Mouse (Mus musculus): ENCODE results near the gene Pde8b. TPM values are rescaled to one million over a fixed set of nuclear protein-coding genes. Genes with fewer than 3 reads are reported as not detected.

Pde8b gene
- polyA plus RNA-seq, 1 experiment, result 0.06 TPM

GRCm38 (mm10) chr13:95191951-95192350, 58.2 kb downstream of the Pde8b start:
- Histone ChIP-seq H3K9me3 (peaks cover 4% of the 10 kb centered on the region; the same call in 1 of the 2 replicates), H3K4me1 (no peaks in the 10 kb centered on the region), H3K36me3 (replicated peaks; ENCODE audit: low read length) (no peaks in the 10 kb centered on the region), H3K4me3 (replicated peaks) (no peak overlapping the region), H3K27me3 (replicated peaks) (peaks cover 13% of the 10 kb centered on the region)
- TF ChIP-seq FLI1 (IDR thresholded peaks at IDR 0.05; ENCODE audit: low read length) (no peak), GATA1 (IDR thresholded peaks at IDR 0.05; ENCODE audit: borderline replicate concordance, low read length) (no peak)

- TF ChIP-seq FLI1 (IDR thresholded peaks at IDR 0.05; ENCODE audit: low read length) (no peak), GATA1 (IDR thresholded peaks at IDR 0.05; ENCODE audit: borderline replicate concordance, low read length) (no peak)
- peaks cover 7% of the 10 kb centered on the region for H3K27me3 ChIP-seq (replicated peaks)
- no peaks in the 10 kb centered on the region for H3K4me1 ChIP-seq
- H3K36me3 ChIP-seq (replicated peaks; ENCODE audit: low read length), result no peaks in the 10 kb centered on the region
- H3K4me3 ChIP-seq (replicated peaks), result no peak overlapping the region
- peaks cover 4% of the 10 kb centered on the region; the same call in 1 of the 2 replicates for H3K9me3 ChIP-seq
Measured at GRCm38 (mm10) chr13:95189111-95189510, 61.0 kb downstream of the Pde8b start.

- no peak for TF ChIP-seq GATA1 (IDR thresholded peaks at IDR 0.05; ENCODE audit: borderline replicate concordance, low read length)
- TF ChIP-seq FLI1 (IDR thresholded peaks at IDR 0.05; ENCODE audit: low read length), result no peak
- Histone ChIP-seq H3K9me3 (peaks cover 4% of the 10 kb centered on the region; the same call in 1 of the 2 replicates), H3K4me1 (no peaks in the 10 kb centered on the region), H3K36me3 (replicated peaks; ENCODE audit: low read length) (no peaks in the 10 kb centered on the region), H3K4me3 (replicated peaks) (no peak overlapping the region), H3K27me3 (replicated peaks) (peaks cover 5% of the 10 kb centered on the region)
Measured at GRCm38 (mm10) chr13:95187153-95187665, 62.9 kb downstream of the Pde8b start.

GRCm38 (mm10) chr13:95186741-95187035, 63.4 kb downstream of the Pde8b start:
- peaks cover 5% of the 10 kb centered on the region for H3K27me3 ChIP-seq (replicated peaks)

GRCm38 (mm10) chr13:95185891-95186740, 64.0 kb downstream of the Pde8b start:
- TF ChIP-seq FLI1 (IDR thresholded peaks at IDR 0.05; ENCODE audit: low read length) (no peak), GATA1 (IDR thresholded peaks at IDR 0.05; ENCODE audit: borderline replicate concordance, low read length) (no peak)
- peaks cover 5% of the 10 kb centered on the region for H3K27me3 ChIP-seq (replicated peaks)
- peaks cover 4% of the 10 kb centered on the region; the same call in 1 of the 2 replicates for H3K9me3 ChIP-seq
- no peaks in the 10 kb centered on the region for H3K36me3 ChIP-seq (replicated peaks; ENCODE audit: low read length)
- no peaks in the 10 kb centered on the region for H3K4me1 ChIP-seq
- no peak overlapping the region for H3K4me3 ChIP-seq (replicated peaks)

More at GRCm38 (mm10) chr13:95186741-95187035, 63.4 kb downstream of the Pde8b start:
- TF ChIP-seq FLI1 (IDR thresholded peaks at IDR 0.05; ENCODE audit: low read length) (no peak), GATA1 (IDR thresholded peaks at IDR 0.05; ENCODE audit: borderline replicate concordance, low read length) (no peak)
- Histone ChIP-seq H3K4me1 (no peaks in the 10 kb centered on the region), H3K9me3 (peaks cover 4% of the 10 kb centered on the region; the same call in 1 of the 2 replicates), H3K36me3 (replicated peaks; ENCODE audit: low read length) (no peaks in the 10 kb centered on the region), H3K4me3 (replicated peaks) (no peak overlapping the region)

GRCm38 (mm10) chr13:95183686-95184085, 66.5 kb downstream of the Pde8b start:
- H3K4me3 ChIP-seq (replicated peaks), result no peak overlapping the region
- TF ChIP-seq GATA1 (IDR thresholded peaks at IDR 0.05; ENCODE audit: borderline replicate concordance, low read length), result no peak
- no peak for TF ChIP-seq FLI1 (IDR thresholded peaks at IDR 0.05; ENCODE audit: low read length)
- H3K9me3 ChIP-seq, result peaks cover 4% of the 10 kb centered on the region; the same call in 1 of the 2 replicates
- peaks cover 5% of the 10 kb centered on the region for H3K27me3 ChIP-seq (replicated peaks)
- H3K4me1 ChIP-seq, result no peaks in the 10 kb centered on the region
- no peaks in the 10 kb centered on the region for H3K36me3 ChIP-seq (replicated peaks; ENCODE audit: low read length)

- H3K9me3 ChIP-seq, result no peaks in the 10 kb centered on the region
- TF ChIP-seq FLI1 (IDR thresholded peaks at IDR 0.05; ENCODE audit: low read length) (no peak), GATA1 (IDR thresholded peaks at IDR 0.05; ENCODE audit: borderline replicate concordance, low read length) (no peak)
- peaks cover 5% of the 10 kb centered on the region for H3K27me3 ChIP-seq (replicated peaks)
- H3K36me3 ChIP-seq (replicated peaks; ENCODE audit: low read length), result no peaks in the 10 kb centered on the region
- no peak overlapping the region for H3K4me3 ChIP-seq (replicated peaks)
- no peaks in the 10 kb centered on the region for H3K4me1 ChIP-seq
Measured at GRCm38 (mm10) chr13:95180208-95180607, 69.9 kb downstream of the Pde8b start.

- Histone ChIP-seq H3K4me1 (no peaks in the 10 kb centered on the region), H3K36me3 (replicated peaks; ENCODE audit: low read length) (no peaks in the 10 kb centered on the region), H3K27me3 (replicated peaks) (peaks cover 5% of the 10 kb centered on the region), H3K4me3 (replicated peaks) (no peak overlapping the region), H3K9me3 (no peaks in the 10 kb centered on the region)
- TF ChIP-seq GATA1 (IDR thresholded peaks at IDR 0.05; ENCODE audit: borderline replicate concordance, low read length) (no peak), FLI1 (IDR thresholded peaks at IDR 0.05; ENCODE audit: low read length) (no peak)
Measured at GRCm38 (mm10) chr13:95177326-95177725, 72.8 kb downstream of the Pde8b start.

GRCm38 (mm10) chr13:95176399-95176798, 73.7 kb downstream of the Pde8b start:
- Histone ChIP-seq H3K4me3 (replicated peaks) (no peak overlapping the region), H3K36me3 (replicated peaks; ENCODE audit: low read length) (no peaks in the 10 kb centered on the region), H3K27me3 (replicated peaks) (peaks cover 5% of the 10 kb centered on the region), H3K9me3 (no peaks in the 10 kb centered on the region), H3K4me1 (no peaks in the 10 kb centered on the region)
- no peak for TF ChIP-seq FLI1 (IDR thresholded peaks at IDR 0.05; ENCODE audit: low read length)
- TF ChIP-seq GATA1 (IDR thresholded peaks at IDR 0.05; ENCODE audit: borderline replicate concordance, low read length), result no peak

- TF ChIP-seq GATA1 (IDR thresholded peaks at IDR 0.05; ENCODE audit: borderline replicate concordance, low read length), result no peak
- TF ChIP-seq FLI1 (IDR thresholded peaks at IDR 0.05; ENCODE audit: low read length), result no peak
- Histone ChIP-seq H3K4me1 (no peaks in the 10 kb centered on the region), H3K27me3 (replicated peaks) (peaks cover 9% of the 10 kb centered on the region), H3K36me3 (replicated peaks; ENCODE audit: low read length) (no peaks in the 10 kb centered on the region), H3K4me3 (replicated peaks) (no peak overlapping the region), H3K9me3 (no peaks in the 10 kb centered on the region)
Measured at GRCm38 (mm10) chr13:95174253-95174652, 75.9 kb downstream of the Pde8b start.

Data from megakaryocyte, embryonic 14.5 days (primary cell).